In genomic region chr4:57396414-57396813, GRCm38 (mm10) we compare ENCODE assay signal across 24 mouse cellular contexts. TPM values are rescaled to one million over a fixed set of nuclear protein-coding genes. Genes with fewer than 3 reads are reported as not detected.
A peak's percentile ranks its signal among the peaks of the same experiment; 100 is the strongest.
DNase-seq lines count a peak whose midpoint lies in the region; ATAC-seq and TF ChIP-seq lines count a peak whose summit lies in the region.
"Had no signal": no experiment of that assay in that cellular context is flagged by ENCODE, and none has a peak within 500 bp of the region (broad histone marks: within the 10 kb centered on the region; RNA-seq: fewer than 3 reads in every experiment).

No protein-coding gene starts in this region.

- no peak for ATAC-seq in intestine, embryonic 15.5 days
- ATAC-seq in stomach, embryonic 15.5 days (ENCODE audit: insufficient read depth, low FRiP score, low read depth): no peak
- ATAC-seq in liver, postnatal 0 days: no peak
- ATAC-seq: CD4-positive, CD25-positive, alpha-beta regulatory T cell, adult 4 months; forebrain, embryonic 15.5 days; midbrain, embryonic 15.5 days had no signal

- peak overlapping the region; percentile 13; the same call in 1 of the 2 replicates for H3K4me2 ChIP-seq in intestine, embryonic 15.5 days (replicated peaks)
- no peak overlapping the region for H3K4me2 ChIP-seq in stomach, embryonic 15.5 days
- H3K4me2 ChIP-seq in liver, postnatal 0 days (ENCODE audit: low read depth, low read length): no peak overlapping the region
- H3K4me2 ChIP-seq: forebrain, embryonic 15.5 days; hindbrain, embryonic 12.5 days; limb, embryonic 15.5 days; midbrain, embryonic 15.5 days; neural tube, embryonic 12.5 days had no signal

- TF ChIP-seq CTCF in kidney, adult 2 months (conservative IDR thresholded peaks at IDR 0.05; ENCODE audit: insufficient read depth, insufficient read length, low read depth, low read length): no peak
- TF ChIP-seq CTCF in lung, adult 2 months (IDR thresholded peaks at IDR 0.05; ENCODE audit: insufficient read depth, low read length): no peak
- TF ChIP-seq CTCF in liver, postnatal 0 days (IDR thresholded peaks at IDR 0.05; ENCODE audit: low read depth): no peak

- peak overlapping the region; percentile 24; the same call in 1 of the 2 replicates for H3K4me3 ChIP-seq in kidney, adult 2 months (ENCODE audit: insufficient read depth, low read depth, low read length)
- peak overlapping the region; percentile 28 for H3K4me3 ChIP-seq in lung, adult 2 months (replicated peaks; ENCODE audit: extremely low read depth, low read depth, low read length)
- H3K4me3 ChIP-seq in intestine, embryonic 15.5 days (replicated peaks): no peak overlapping the region
- H3K4me3 ChIP-seq in stomach, embryonic 15.5 days (replicated peaks): peak overlapping the region; percentile 20; the same call in 1 of the 2 replicates
- H3K4me3 ChIP-seq in liver, postnatal 0 days (ENCODE audit: low read depth, low read length): no peak overlapping the region
- H3K4me3 ChIP-seq: forebrain, embryonic 15.5 days; hindbrain, embryonic 12.5 days; limb, embryonic 15.5 days; midbrain, embryonic 15.5 days; neural tube, embryonic 12.5 days had no signal

- no peak for TF ChIP-seq EP300 in liver, postnatal 0 days (IDR thresholded peaks at IDR 0.05; ENCODE audit: low read depth)

- H3K9me3 ChIP-seq in intestine, embryonic 15.5 days: no peaks in the 10 kb centered on the region
- H3K9me3 ChIP-seq in stomach, embryonic 15.5 days: no peaks in the 10 kb centered on the region
- H3K9me3 ChIP-seq in liver, postnatal 0 days (ENCODE audit: low read length): no peaks in the 10 kb centered on the region
- H3K9me3 ChIP-seq: forebrain, embryonic 15.5 days; hindbrain, embryonic 12.5 days; limb, embryonic 15.5 days; midbrain, embryonic 15.5 days; neural tube, embryonic 12.5 days had no signal

- H3K9ac ChIP-seq in intestine, embryonic 15.5 days: no peak overlapping the region
- H3K9ac ChIP-seq in stomach, embryonic 15.5 days: no peak overlapping the region
- H3K9ac ChIP-seq in liver, postnatal 0 days (replicated peaks): no peak overlapping the region
- H3K9ac ChIP-seq: forebrain, embryonic 15.5 days; hindbrain, embryonic 12.5 days; limb, embryonic 15.5 days; liver, embryonic 14.5 days; midbrain, embryonic 15.5 days; neural tube, embryonic 12.5 days had no signal

- H3K27me3 ChIP-seq in kidney, adult 2 months (replicated peaks; ENCODE audit: control insufficient read depth, insufficient read depth, low read length): no peaks in the 10 kb centered on the region
- no peaks in the 10 kb centered on the region for H3K27me3 ChIP-seq in intestine, embryonic 15.5 days (replicated peaks)
- no peaks in the 10 kb centered on the region for H3K27me3 ChIP-seq in stomach, embryonic 15.5 days (replicated peaks)
- H3K27me3 ChIP-seq in liver, postnatal 0 days (ENCODE audit: insufficient read depth, low read length): no peaks in the 10 kb centered on the region
- H3K27me3 ChIP-seq: forebrain, embryonic 15.5 days; hindbrain, embryonic 12.5 days; limb, embryonic 15.5 days; midbrain, embryonic 15.5 days; neural tube, embryonic 12.5 days had no signal

- 48% methylated on average over 9 of the region's 9 CpGs for WGBS in kidney, adult 2 months
- 42% methylated on average over 9 of the region's 9 CpGs for WGBS in lung, adult 2 months
- WGBS in intestine, embryonic 15.5 days: 46% methylated on average over 9 of the region's 9 CpGs
- 50% methylated on average over 9 of the region's 9 CpGs for WGBS in stomach, embryonic 15.5 days
- 72% methylated on average over 9 of the region's 9 CpGs for WGBS in liver, postnatal 0 days (ENCODE audit: insufficient replicate concordance)

- no peaks in the 10 kb centered on the region for H3K36me3 ChIP-seq in kidney, adult 2 months (ENCODE audit: control insufficient read depth, insufficient read depth, low read length)
- H3K36me3 ChIP-seq in intestine, embryonic 15.5 days: no peaks in the 10 kb centered on the region
- no peaks in the 10 kb centered on the region for H3K36me3 ChIP-seq in stomach, embryonic 15.5 days
- no peaks in the 10 kb centered on the region for H3K36me3 ChIP-seq in liver, postnatal 0 days (replicated peaks; ENCODE audit: insufficient read depth, low read length)
- H3K36me3 ChIP-seq: forebrain, embryonic 15.5 days; hindbrain, embryonic 12.5 days; limb, embryonic 15.5 days; midbrain, embryonic 15.5 days; neural tube, embryonic 12.5 days had no signal

- no peak for TF ChIP-seq POLR2A in kidney, adult 2 months (IDR thresholded peaks at IDR 0.05; ENCODE audit: low read depth, low read length)
- TF ChIP-seq POLR2A in lung, adult 2 months (IDR thresholded peaks at IDR 0.05; ENCODE audit: borderline replicate concordance, extremely low read depth, low read depth, low read length): no peak

- peak; percentile 0 for DNase-seq in kidney, adult 2 months
- DNase-seq in kidney, postnatal 36 days: no peak
- no peak for DNase-seq in lung, adult 2 months
- no peak for DNase-seq in lung, adult 18-20 months
- DNase-seq in layer of hippocampus, postnatal 25 days (ENCODE audit: extremely low spot score in 1 of 2, low spot score in 1 of 2): no peak
- no peak for DNase-seq in liver, postnatal 0 days
- DNase-seq: adrenal gland, postnatal 36 days; cerebellum, adult 9-11 months; gastrocnemius, postnatal 10 days; left cerebral cortex, postnatal 4 days; retina, postnatal 1 day; thymus, postnatal 14 days had no signal

- no peaks in the 10 kb centered on the region for H3K4me1 ChIP-seq in kidney, adult 2 months (ENCODE audit: control insufficient read depth, insufficient read depth, low read length)
- no peaks in the 10 kb centered on the region for H3K4me1 ChIP-seq in lung, adult 2 months (ENCODE audit: control insufficient read depth, insufficient read depth, low read length)
- no peaks in the 10 kb centered on the region for H3K4me1 ChIP-seq in intestine, embryonic 15.5 days (replicated peaks)
- H3K4me1 ChIP-seq in stomach, embryonic 15.5 days: no peaks in the 10 kb centered on the region
- H3K4me1 ChIP-seq in liver, postnatal 0 days (ENCODE audit: insufficient read depth): no peaks in the 10 kb centered on the region
- H3K4me1 ChIP-seq: forebrain, embryonic 15.5 days; hindbrain, embryonic 12.5 days; limb, embryonic 15.5 days; midbrain, embryonic 15.5 days; neural tube, embryonic 12.5 days had no signal

- H3K27ac ChIP-seq in kidney, adult 2 months (ENCODE audit: insufficient read depth, low read depth, low read length): no peak overlapping the region
- no peak overlapping the region for H3K27ac ChIP-seq in intestine, embryonic 15.5 days
- peak overlapping the region; percentile 26; the same call in 1 of the 2 replicates for H3K27ac ChIP-seq in stomach, embryonic 15.5 days
- H3K27ac ChIP-seq in liver, postnatal 0 days (ENCODE audit: low read depth): no peak overlapping the region
- H3K27ac ChIP-seq: forebrain, embryonic 15.5 days; hindbrain, embryonic 12.5 days; limb, embryonic 15.5 days; liver, embryonic 14.5 days; macrophage; midbrain, embryonic 15.5 days; neural tube, embryonic 12.5 days had no signal

RNA-seq across cellular contexts. Expression of gene Palm2, which starts 37.6 kb away (rescaled TPM):
- 0.05 and 0.16 TPM in 2 replicates for polyA plus RNA-seq in kidney, adult 2 months (2012; rRNA removed)
- 0.27 and 0.49 TPM in 2 replicates for polyA plus RNA-seq in lung, adult 2 months (2012; rRNA removed)
- polyA plus RNA-seq in intestine, embryonic 15.5 days (2015; fragmentation: Nextera tagmentation; extraction: Ambion mirVana): 3.5 and 3.9 TPM in 2 replicates
- 4.0 TPM in 2 replicates for polyA plus RNA-seq in stomach, embryonic 15.5 days (2015; fragmentation: Nextera tagmentation; extraction: Ambion mirVana)
- total RNA-seq in layer of hippocampus, postnatal 25 days (2021): 10 to 100 TPM; 43.4 to 46.0 TPM
- 0.05 TPM in 1 of 2 replicates, not detected in the other for polyA plus RNA-seq in liver, postnatal 0 days (2015; fragmentation: Nextera tagmentation; extraction: Ambion mirVana)
- total RNA-seq: common myeloid progenitor, adult 5-6 weeks; granulocyte monocyte progenitor cell, adult 5-6 weeks had no signal
- polyA plus RNA-seq: CD4-positive, CD25-positive, alpha-beta regulatory T cell, adult 4 months; macrophage had no signal

Comparison
In these comparisons a context has a peak if more than half of its experiments do, and no peak if none do; other contexts are left out.
1. H3K4me3 ChIP-seq: peak in kidney, adult 2 months (single experiment), lung, adult 2 months (single experiment) and stomach, embryonic 15.5 days (single experiment); none in intestine, embryonic 15.5 days (single experiment) and liver, postnatal 0 days (single experiment).